Mouse (Mus musculus) mouse trophoblast stem cell (cell line): Measurements from ENCODE around the gene Syt6.

Experiments
- in situ Hi-C, 2 experiments: fragments of 300-500 bp; cut with MseI, MboI; formaldehyde crosslinking; loops; 2 replicates in 1 of 2; 3 replicates in 1 of 2; pipeline ENCODE4 v1.15.1; 2025

The Syt6 gene

DNA sequence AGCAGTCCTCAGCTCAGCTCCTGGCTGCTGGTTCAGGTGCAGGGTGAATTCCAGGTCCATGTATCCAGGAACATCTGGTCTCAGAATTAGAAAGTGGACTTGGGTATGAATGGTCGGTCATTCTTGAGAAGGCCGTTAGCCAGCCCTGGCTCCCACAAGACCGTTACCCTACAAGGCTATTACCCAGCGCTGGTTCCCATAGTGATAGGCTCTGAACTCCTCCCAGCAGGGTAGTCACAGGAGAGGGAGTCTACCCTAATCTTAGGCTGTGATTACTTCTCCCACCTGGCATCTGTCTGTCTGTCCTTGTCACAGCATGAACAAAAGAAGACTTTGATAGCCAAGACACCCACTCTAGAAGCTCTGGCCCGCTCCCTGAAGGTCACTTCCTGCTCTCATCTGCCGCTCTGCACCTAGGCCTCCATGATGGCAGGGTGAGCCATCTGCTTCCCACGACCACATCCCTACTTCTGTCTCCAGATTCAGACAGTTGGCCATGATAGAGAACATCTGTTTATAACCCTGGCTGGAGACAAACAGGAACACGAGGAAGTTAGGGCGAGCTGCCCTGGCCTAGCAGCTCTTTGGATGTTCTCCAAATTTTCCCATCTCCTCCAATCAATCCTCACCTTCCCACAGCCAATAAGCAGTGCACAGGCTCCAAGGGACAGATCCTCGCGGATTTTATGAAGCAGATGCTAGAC, 72.3 kb downstream of the Syt6 start:
- in situ Hi-C loops, result no loop called here

DNA sequence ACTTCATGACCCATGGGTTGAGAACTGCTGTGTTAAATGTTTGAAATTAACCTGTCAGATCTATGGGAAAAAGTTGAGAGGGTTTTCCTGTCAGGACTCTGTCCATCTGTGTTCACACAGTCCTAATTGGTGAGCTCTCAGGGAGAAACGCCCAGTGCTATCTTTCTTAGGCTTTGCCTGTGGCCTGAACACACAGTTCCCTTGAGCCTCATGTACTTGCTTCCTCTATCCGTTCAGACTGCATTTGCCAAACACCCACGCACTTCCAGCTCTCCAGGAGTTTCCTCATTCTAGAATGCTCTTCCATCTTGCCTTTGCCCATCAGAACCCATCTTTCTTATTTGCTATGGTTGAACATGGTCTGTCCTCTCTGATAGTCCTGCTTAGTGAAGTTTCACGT, 73.5 kb downstream of the Syt6 start:
- in situ Hi-C loops, result no loop called here

DNA sequence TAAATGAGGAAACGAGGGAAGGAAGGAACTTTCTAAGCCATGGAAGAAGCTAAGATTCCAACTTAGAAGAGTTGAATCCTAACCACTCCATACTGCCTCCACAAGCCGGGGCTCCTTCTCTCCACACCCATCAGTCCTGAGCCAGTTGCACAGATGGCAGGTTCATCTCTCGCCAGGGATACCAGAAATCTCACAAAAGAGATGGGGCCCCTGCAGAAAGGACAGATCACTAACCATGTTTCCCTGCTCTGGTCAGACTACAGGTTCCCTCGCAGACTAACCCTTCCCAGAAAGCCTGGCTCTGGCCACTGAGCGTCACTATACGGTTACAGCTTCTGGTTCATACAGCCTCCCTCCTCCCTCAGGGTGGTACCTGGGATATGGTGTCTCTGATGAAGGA, 74.7 kb downstream of the Syt6 start:
- in situ Hi-C loops, result no loop called here

DNA sequence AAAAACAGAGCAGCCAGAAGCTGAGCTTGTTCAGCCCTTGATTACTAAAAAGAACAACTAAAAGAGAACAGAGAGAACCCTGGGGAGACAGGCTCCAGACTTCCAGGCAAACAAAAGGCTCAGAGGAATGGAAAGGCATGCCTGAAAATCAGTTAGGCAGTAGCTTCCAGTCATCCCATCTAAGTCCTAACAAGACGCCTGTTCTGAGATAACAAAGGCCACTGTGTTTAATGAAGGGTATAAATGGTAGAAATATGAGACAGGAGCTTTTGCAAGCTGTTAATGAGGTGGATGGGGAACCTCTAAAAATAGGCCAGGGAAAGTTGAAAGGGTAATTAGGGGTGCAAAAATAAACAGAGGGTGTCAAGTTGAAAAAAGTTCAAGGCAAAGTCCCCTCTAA, 75.4 kb downstream of the Syt6 start:
- in situ Hi-C loops, result no loop called here

DNA sequence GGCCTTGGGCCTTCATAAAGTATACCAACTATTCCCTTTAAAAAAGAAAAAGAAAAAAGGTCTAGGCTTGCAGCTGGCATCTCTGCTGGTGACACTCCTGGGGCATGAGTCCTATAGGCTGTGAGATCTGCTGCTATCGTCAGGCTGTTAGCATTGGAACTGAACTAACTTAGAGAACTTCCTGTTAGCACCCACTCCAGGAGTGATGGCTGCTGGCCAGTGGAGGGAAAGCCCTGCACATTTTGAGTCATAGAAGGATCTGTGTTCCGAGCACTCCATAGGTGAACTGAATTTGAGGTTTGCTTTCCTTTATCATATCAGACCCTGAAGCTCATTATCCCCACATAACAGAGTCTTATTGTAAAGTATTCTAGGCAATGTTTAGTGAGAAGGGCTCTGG, 85.0 kb downstream of the Syt6 start:
- in situ Hi-C loops, result no loop called here

DNA sequence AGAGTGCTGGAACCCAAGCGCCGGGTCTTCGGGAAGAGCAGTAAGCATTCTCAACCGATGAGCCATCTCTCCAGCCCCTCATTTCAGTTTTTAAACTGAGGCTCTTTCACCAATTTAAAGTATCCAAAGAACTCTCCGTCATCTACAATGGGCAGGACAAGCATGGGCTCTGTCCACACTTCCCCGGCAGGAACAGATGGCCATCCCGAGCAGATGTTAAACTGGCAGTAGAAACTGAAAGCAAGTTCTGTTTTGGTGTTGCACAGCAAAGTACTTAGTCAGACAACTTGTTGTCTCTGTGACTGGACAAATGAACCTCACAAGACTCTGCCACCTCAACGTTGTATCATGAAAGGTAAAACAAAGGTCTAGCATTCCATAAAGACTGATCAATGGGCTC, 86.7 kb downstream of the Syt6 start:
- in situ Hi-C loops, result no loop called here

DNA sequence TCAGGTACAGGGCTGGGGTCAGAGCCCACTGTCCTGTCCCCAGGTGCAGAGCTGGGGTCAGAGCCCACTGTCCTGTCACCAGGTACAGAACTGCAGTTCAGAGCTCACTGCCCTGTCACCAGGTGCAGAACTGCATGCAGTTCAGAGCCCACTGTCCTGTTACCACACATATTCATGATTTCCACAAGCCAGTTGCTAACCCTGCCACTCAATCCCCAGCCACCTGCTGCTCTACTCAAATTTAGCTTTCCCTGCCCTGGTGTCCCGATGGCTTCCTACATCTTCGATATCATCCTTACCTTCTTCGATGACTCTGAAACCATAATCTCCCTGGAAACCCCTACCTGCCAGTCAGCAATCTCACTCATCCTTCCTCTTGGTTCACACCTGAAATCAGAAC, 88.4 kb downstream of the Syt6 start:
- in situ Hi-C loops, result no loop called here

DNA sequence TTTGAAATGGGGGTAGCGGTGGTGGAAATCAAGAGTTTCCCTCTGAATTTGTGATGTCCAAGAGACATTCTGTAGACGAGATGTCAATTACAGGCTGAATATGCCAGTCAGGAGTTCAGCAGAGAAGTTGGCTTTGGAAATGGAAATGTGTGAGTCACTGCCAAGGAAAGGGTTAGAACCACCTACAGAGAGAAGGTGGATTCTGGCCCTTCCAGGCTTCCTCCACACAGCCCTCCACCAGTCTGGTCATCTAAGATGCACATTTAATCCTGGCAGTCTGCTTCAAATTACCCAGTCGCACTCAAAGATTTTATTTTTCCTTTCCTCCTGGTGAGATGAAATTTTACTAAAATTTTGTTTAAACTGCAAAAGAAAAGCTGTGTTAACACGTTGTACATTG, 97.1 kb downstream of the Syt6 start:
- in situ Hi-C loops, result no loop called here

DNA sequence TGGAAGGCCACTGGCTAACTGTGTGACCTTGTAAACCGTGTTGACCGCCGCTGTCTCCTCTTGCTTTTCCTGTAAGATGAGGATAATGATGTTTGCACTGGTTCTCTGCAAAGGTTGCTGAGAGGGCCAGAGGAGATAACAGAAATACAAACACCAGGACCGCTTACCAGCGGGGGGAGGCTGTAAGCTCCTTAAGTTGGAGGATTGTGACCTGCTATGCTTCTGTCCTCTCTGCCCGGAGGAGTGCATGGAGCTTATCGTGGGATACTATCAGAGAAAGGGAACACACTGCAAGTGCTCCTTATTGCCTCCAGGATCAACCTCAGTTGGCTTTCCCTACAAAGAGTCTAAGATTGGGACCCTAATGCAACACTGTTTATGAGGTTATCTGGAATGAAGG, 97.7 kb downstream of the Syt6 start:
- in situ Hi-C loops, result no loop called here

DNA sequence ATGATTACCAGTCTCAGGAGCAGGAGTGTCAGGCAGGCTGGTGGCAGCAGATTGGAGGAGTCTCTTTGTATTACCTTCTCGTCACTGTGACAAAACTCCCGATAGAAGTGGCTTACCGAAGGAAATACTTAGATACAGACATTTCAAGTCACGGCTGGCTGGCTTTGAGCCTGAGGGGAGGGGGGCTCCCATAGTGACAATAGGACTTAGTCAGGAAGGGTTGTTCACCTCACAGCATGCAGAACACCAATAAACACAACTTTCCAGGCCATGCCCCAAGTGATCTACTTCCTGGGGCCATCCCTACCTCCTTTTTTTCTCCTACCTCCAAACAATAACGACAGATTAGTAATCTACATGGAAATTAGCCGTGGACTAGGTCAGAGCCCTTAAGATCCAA, 103.8 kb downstream of the Syt6 start:
- in situ Hi-C loops, result no loop called here

DNA sequence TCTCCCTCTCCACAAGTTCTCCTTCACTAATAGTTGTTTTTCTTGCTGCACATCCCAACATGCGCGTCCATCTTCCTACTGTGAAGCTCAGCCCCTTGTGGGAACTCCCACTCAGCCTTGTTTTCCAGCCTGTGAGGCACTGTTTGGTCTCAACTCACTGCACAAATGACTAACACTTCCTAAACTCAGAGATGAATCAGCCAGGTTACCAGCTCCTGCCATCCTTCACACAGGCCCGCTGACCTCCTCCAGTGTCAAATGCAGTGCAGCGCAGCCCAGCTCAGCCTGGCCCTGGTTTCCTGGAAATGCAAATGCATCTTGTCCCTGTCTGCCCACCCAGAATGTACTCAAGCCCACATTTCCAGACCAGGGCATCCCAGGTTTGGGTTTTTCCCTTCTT, 107.4 kb downstream of the Syt6 start:
- in situ Hi-C loops, result no loop called here

DNA sequence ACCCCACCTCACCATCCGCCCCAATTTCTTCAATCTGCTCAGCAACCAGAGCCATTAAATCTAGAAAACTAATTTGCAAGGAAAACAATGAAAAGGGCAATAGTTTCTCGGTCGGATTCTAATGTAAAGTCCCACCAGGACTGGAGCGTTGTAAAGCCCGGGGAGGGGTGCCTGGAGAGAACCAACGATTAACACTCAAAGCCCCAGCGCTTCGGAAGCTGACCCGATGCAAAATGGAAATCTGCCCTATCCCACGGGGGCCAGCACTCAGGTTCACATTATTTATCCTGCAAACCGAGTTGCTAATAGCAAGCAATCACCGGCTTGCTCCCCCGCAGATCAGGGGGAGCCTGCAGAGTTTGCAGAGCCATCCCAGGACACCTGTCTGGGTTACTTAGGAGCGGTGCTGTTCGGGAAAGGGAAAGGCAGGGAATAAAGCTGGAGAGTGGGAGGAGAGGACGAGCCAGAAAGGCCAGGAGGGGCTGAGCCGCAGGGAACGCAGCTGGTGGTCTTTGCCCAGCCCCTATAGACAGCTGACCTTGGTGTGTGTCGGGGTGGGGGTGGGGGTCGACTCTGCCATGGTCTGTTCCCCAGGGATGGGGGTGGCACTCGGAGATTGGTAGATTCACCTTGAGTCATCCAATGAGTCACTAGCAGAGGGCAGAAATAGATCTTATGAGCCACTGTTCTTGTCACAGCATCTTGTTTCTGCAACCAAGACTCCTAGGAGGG, 108.4 kb downstream of the Syt6 start:
- in situ Hi-C loops, result no loop called here

DNA sequence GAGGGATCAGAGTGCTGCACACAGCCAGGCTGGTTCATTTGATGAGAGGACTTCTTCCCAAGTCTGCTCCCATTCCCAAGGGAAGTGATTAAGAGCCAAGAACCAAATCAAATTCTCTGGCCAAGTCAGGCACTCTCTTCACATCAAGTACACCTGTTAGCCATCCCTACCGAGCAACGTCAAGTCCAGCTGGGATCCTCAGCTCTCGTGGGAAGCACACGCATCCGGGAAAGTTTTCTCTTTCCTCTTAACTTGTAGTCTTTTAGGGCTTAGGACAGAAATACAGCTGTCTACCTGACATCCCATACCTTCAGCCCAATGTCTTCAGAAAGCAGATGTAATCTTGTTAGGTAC, 108.9 kb downstream of the Syt6 start:
- in situ Hi-C loops, result no loop called here

DNA sequence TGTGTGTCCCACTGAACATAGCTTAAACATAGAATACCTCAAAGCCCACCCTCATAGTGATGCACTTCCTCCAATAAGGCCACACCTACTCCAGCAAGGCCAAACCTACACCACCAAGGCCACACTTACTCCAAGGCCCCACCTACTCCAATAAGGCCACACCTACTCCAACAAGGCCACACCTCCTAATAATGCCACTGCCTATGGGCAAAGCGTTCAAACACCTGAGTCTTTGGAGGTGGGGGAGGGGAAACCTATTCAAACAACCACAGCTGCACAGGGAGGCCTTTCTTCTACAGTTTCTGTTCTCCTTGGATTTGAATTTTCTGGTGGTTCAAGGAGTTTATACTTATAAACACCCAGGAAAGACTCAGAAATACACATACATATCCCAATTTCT, 114.0 kb downstream of the Syt6 start:
- in situ Hi-C loops, result no loop called here

DNA sequence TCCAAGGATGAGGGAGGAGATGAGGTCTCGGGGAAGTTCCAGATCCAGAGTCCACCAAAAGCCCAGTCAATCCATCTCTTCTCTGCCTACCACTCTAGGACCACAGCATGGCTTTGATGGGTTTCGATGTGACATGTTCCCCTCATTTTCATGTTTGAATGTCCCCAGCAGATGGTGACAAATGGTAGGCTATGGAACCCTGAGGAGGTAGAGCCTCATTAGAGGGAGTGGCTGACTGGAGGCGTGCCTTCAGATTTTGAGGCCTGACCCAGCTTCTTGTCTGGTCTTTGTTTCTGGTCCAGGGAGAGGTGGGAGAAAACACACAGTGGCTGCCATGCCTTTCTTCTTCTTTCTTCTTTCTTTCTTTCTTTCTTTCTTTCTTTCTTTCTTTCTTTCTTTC, 115.5 kb downstream of the Syt6 start:
- in situ Hi-C loops, result no loop called here
